Mouse (Mus musculus) stomach, postnatal 0 days (tissue): ENCODE results near the gene Gm5426.

Source experiments
- CTCF ChIP-seq: IDR thresholded peaks from 2 replicates; pipeline ENCODE4 v1.5.1; 2016; ENCODE audit warnings: antibody characterized with exemption, low read depth, mild to moderate bottlenecking, moderate library complexity
- EP300 ChIP-seq: optimal IDR thresholded peaks from 2 replicates; pipeline ENCODE3; 2016; ENCODE audit warnings: antibody characterized with exemption

DNA sequence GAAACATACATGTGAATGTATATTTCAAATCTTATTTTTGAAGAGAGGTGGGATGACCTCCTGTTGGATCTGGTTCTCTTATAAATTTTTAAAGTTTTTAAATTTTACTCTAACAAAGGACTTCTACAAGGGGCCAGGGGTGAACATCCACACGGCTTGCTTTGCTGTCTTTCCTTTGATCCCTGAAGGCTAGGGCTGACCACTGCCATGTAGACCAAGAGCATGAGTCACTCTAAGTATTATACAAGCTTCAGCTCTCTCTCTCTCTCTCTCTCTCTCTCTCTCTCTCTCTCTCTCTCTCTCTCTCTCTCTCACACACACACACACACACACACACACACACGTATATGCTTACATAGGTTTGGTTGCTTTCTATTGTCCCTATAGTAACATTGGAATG, 48.6 kb downstream of the Gm5426 start:
- no peak for TF ChIP-seq CTCF
- no peak for TF ChIP-seq EP300
